Mouse (Mus musculus): ENCODE results near the gene Mad2l2.

DNA sequence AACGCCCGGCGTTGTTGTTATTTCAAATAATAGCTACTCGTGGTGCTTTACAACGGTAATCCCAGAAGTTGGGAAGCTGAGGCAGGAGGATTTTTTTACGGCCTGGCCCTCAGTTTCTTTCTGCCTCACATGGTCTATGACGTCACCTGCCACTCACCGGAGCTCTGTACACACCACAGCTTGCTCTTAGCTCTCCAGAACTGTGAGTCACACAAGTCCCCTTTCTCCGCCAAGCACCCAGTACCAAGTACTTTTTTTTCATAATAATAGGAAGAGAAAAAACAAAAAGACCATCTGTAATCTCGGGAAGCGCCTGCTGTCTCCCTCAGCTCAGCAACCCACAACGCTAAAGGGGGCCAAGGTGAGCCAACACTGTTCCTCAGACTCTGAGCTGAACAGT is 51.3 kb downstream of the Mad2l2 start:
- TF ChIP-seq CTCF (IDR thresholded peaks at IDR 0.05; ENCODE audit: extremely low read depth, insufficient read depth, insufficient read length, insufficient replicate concordance) = no peak
- TF ChIP-seq POLR2A (IDR thresholded peaks at IDR 0.05; ENCODE audit: low read depth, low read length) = no peak
